Mouse (Mus musculus): ENCODE results near the gene Mmrn2. TPM values are rescaled to one million over a fixed set of nuclear protein-coding genes. Genes with fewer than 3 reads are reported as not detected.

Mmrn2 gene
- polyA plus RNA-seq, 1 experiment: not detected

- no peaks in the 10 kb centered on the region for H3K4me1 ChIP-seq (ENCODE audit: control insufficient read depth, insufficient read depth, low read length)
- no peak overlapping the region for H3K4me3 ChIP-seq (ENCODE audit: insufficient read depth, low read depth, low read length)
- TF ChIP-seq CTCF (IDR thresholded peaks at IDR 0.05; ENCODE audit: insufficient read depth, low read depth, low read length) (no peak), POLR2A (IDR thresholded peaks at IDR 0.05; ENCODE audit: insufficient read depth, low read depth, low read length) (no peak)
- 71% methylated on average over 12 of the region's 12 CpGs for whole genome bisulfite sequencing
- H3K27ac ChIP-seq (ENCODE audit: insufficient read depth, low read depth, low read length): no peak overlapping the region
Measured at GRCm38 (mm10) chr14:34345771-34346566, 29.3 kb upstream of the Mmrn2 start.

GRCm38 (mm10) chr14:34347084-34347483 lies 28.2 kb upstream of the Mmrn2 start:
- TF ChIP-seq POLR2A (IDR thresholded peaks at IDR 0.05; ENCODE audit: insufficient read depth, low read depth, low read length): no peak
- TF ChIP-seq CTCF (IDR thresholded peaks at IDR 0.05; ENCODE audit: insufficient read depth, low read depth, low read length): no peak
- Histone ChIP-seq H3K27ac (ENCODE audit: insufficient read depth, low read depth, low read length) (no peak overlapping the region), H3K4me1 (ENCODE audit: control insufficient read depth, insufficient read depth, low read length) (no peaks in the 10 kb centered on the region), H3K4me3 (ENCODE audit: insufficient read depth, low read depth, low read length) (no peak overlapping the region)
- WGBS: 97% methylated on average over 5 of the region's 5 CpGs

- Histone ChIP-seq H3K27ac (ENCODE audit: insufficient read depth, low read depth, low read length) (no peak overlapping the region), H3K4me3 (ENCODE audit: insufficient read depth, low read depth, low read length) (no peak overlapping the region), H3K4me1 (ENCODE audit: control insufficient read depth, insufficient read depth, low read length) (peaks cover under 1% of the 10 kb centered on the region; the same call in 1 of the 2 replicates)
- TF ChIP-seq CTCF (IDR thresholded peaks at IDR 0.05; ENCODE audit: insufficient read depth, low read depth, low read length): no peak
- no peak for TF ChIP-seq POLR2A (IDR thresholded peaks at IDR 0.05; ENCODE audit: insufficient read depth, low read depth, low read length)
- 74% methylated on average over 7 of the region's 7 CpGs for WGBS
Measured at GRCm38 (mm10) chr14:34348301-34348700, 27.0 kb upstream of the Mmrn2 start.

GRCm38 (mm10) chr14:34349007-34349406 lies 26.3 kb upstream of the Mmrn2 start:
- WGBS: 87% methylated on average over 8 of the region's 8 CpGs
- H3K4me3 ChIP-seq (ENCODE audit: insufficient read depth, low read depth, low read length): no peak overlapping the region

GRCm38 (mm10) chr14:34351660-34352059 lies 23.6 kb upstream of the Mmrn2 start:
- H3K4me3 ChIP-seq (ENCODE audit: insufficient read depth, low read depth, low read length): no peak overlapping the region
- peaks cover 6% of the 10 kb centered on the region; the same call in 1 of the 2 replicates for H3K4me1 ChIP-seq (ENCODE audit: control insufficient read depth, insufficient read depth, low read length)
- 94% methylated on average over 3 of the region's 3 CpGs for WGBS
- no peak for TF ChIP-seq CTCF (IDR thresholded peaks at IDR 0.05; ENCODE audit: insufficient read depth, low read depth, low read length)
- TF ChIP-seq POLR2A (IDR thresholded peaks at IDR 0.05; ENCODE audit: insufficient read depth, low read depth, low read length): no peak
- H3K27ac ChIP-seq (ENCODE audit: insufficient read depth, low read depth, low read length): no peak overlapping the region

More at GRCm38 (mm10) chr14:34349007-34349406, 26.3 kb upstream of the Mmrn2 start:
- Histone ChIP-seq H3K4me1 (ENCODE audit: control insufficient read depth, insufficient read depth, low read length) (peaks cover 6% of the 10 kb centered on the region; the same call in 1 of the 2 replicates), H3K27ac (ENCODE audit: insufficient read depth, low read depth, low read length) (no peak overlapping the region)
- TF ChIP-seq CTCF (IDR thresholded peaks at IDR 0.05; ENCODE audit: insufficient read depth, low read depth, low read length) (no peak), POLR2A (IDR thresholded peaks at IDR 0.05; ENCODE audit: insufficient read depth, low read depth, low read length) (no peak)

GRCm38 (mm10) chr14:34352523-34352922 lies 22.7 kb upstream of the Mmrn2 start:
- Histone ChIP-seq H3K4me3 (ENCODE audit: insufficient read depth, low read depth, low read length) (no peak overlapping the region), H3K4me1 (ENCODE audit: control insufficient read depth, insufficient read depth, low read length) (peaks cover 8% of the 10 kb centered on the region), H3K27ac (ENCODE audit: insufficient read depth, low read depth, low read length) (no peak overlapping the region)
- WGBS: 73% methylated on average over 6 of the region's 6 CpGs
- TF ChIP-seq CTCF (IDR thresholded peaks at IDR 0.05; ENCODE audit: insufficient read depth, low read depth, low read length) (no peak), POLR2A (IDR thresholded peaks at IDR 0.05; ENCODE audit: insufficient read depth, low read depth, low read length) (no peak)

- H3K4me3 ChIP-seq (ENCODE audit: insufficient read depth, low read depth, low read length): no peak overlapping the region
- H3K4me1 ChIP-seq (ENCODE audit: control insufficient read depth, insufficient read depth, low read length): peaks cover 13% of the 10 kb centered on the region
- H3K27ac ChIP-seq (ENCODE audit: insufficient read depth, low read depth, low read length): no peak overlapping the region
- TF ChIP-seq CTCF (IDR thresholded peaks at IDR 0.05; ENCODE audit: insufficient read depth, low read depth, low read length): no peak
- no peak for TF ChIP-seq POLR2A (IDR thresholded peaks at IDR 0.05; ENCODE audit: insufficient read depth, low read depth, low read length)
- 72% methylated on average over 3 of the region's 3 CpGs for WGBS
Measured at GRCm38 (mm10) chr14:34353326-34353725, 21.9 kb upstream of the Mmrn2 start.

- peaks cover 17% of the 10 kb centered on the region for H3K4me1 ChIP-seq (ENCODE audit: control insufficient read depth, insufficient read depth, low read length)
- no peak for TF ChIP-seq POLR2A (IDR thresholded peaks at IDR 0.05; ENCODE audit: insufficient read depth, low read depth, low read length)
- TF ChIP-seq CTCF (IDR thresholded peaks at IDR 0.05; ENCODE audit: insufficient read depth, low read depth, low read length): no peak
- 88% methylated on average over 4 of the region's 4 CpGs for WGBS
Measured at GRCm38 (mm10) chr14:34354456-34354855, 20.8 kb upstream of the Mmrn2 start.

GRCm38 (mm10) chr14:34355301-34355700 lies 20.0 kb upstream of the Mmrn2 start, which contains the start of gene Fam25c:
Gene Fam25c (minus strand): TSS chr14:34355433.
- H3K4me3 ChIP-seq (ENCODE audit: insufficient read depth, low read depth, low read length): no peak within 1 kb of the TSS
- peaks cover 17% of the 10 kb centered on the region for H3K4me1 ChIP-seq (ENCODE audit: control insufficient read depth, insufficient read depth, low read length)
- no peak within 1 kb of the TSS for H3K27ac ChIP-seq (ENCODE audit: insufficient read depth, low read depth, low read length)
- 90% methylated on average over 6 of the region's 6 CpGs for WGBS
- no peak for TF ChIP-seq POLR2A (IDR thresholded peaks at IDR 0.05; ENCODE audit: insufficient read depth, low read depth, low read length)
- TF ChIP-seq CTCF (IDR thresholded peaks at IDR 0.05; ENCODE audit: insufficient read depth, low read depth, low read length): no peak

More at GRCm38 (mm10) chr14:34354456-34354855, 20.8 kb upstream of the Mmrn2 start:
- Histone ChIP-seq H3K27ac (ENCODE audit: insufficient read depth, low read depth, low read length) (no peak overlapping the region), H3K4me3 (ENCODE audit: insufficient read depth, low read depth, low read length) (no peak overlapping the region)

All from olfactory bulb, adult 2 months (tissue).